Mouse (Mus musculus) heart, embryonic 16.5 days (tissue): ENCODE data around the gene Helq. TPM values are rescaled to one million over a fixed set of nuclear protein-coding genes. Genes with fewer than 3 reads are reported as not detected.

Experiments used
- ATAC-seq: fragments of 200-750 bp; cut with Nextera tagmentation; replicated peaks from 2 replicates; pipeline ENCODE4 v1.8.0; 2017; ENCODE audit warnings: moderate number of reproducible peaks; ENCODE audit not compliant: insufficient read depth, low FRiP score; ENCODE audit errors: extremely low read depth
- H3K27ac ChIP-seq: fragments of 300-500 bp; sonication (generic); 2 replicates; pipeline ENCODE4 v1.5.1; 2014; ENCODE audit warnings: mild to moderate bottlenecking, low read length, control low read depth, moderate library complexity
- H3K27me3 ChIP-seq: fragments of 300-500 bp; sonication (generic); 2 replicates; pipeline ENCODE4 v1.6.1; 2014; ENCODE audit warnings: low read length, mixed read lengths; ENCODE audit not compliant: control insufficient read depth, insufficient read depth
- H3K36me3 ChIP-seq: fragments of 300-500 bp; sonication (generic); 2 replicates; pipeline ENCODE4 v1.6.1; 2014; ENCODE audit not compliant: control insufficient read depth, insufficient read depth
- H3K4me1 ChIP-seq: fragments of 300-500 bp; sonication (generic); 2 replicates; pipeline ENCODE4 v1.6.1; 2014; ENCODE audit warnings: low read length, mixed read lengths; ENCODE audit not compliant: control insufficient read depth, insufficient read depth
- H3K4me2 ChIP-seq: fragments of 300-500 bp; sonication (generic); 2 replicates; pipeline ENCODE4 v1.6.1; 2014; ENCODE audit warnings: low read depth, mild to moderate bottlenecking, control low read depth, low read length
- H3K4me3 ChIP-seq: fragments of 300-500 bp; sonication (generic); 2 replicates; pipeline ENCODE4 v1.5.1; 2014; ENCODE audit warnings: mild to moderate bottlenecking, control low read depth, low read length
- H3K9ac ChIP-seq: fragments of 300-500 bp; sonication (generic); 2 replicates; pipeline ENCODE4 v1.6.1; 2014; ENCODE audit warnings: low read length, control low read depth
- H3K9me3 ChIP-seq: fragments of 300-500 bp; sonication (generic); replicated peaks from 2 replicates; pipeline ENCODE4 v1.6.1; 2016; ENCODE audit warnings: low read length; ENCODE audit not compliant: control insufficient read depth
- WGBS: fragments of 180-500 bp; shearing (Covaris S2); extraction: QIAGEN DNeasy Blood & Tissue Kit; methylation state at CpG from one replicate; pipeline ENCODE4 v1.1.7; 2014; 5-methylcytosine and 5-hydroxymethylcytosine counted together
- polyA plus RNA-seq: library from polyadenylated mRNA; unstranded; fragments of >200 nt; fragmentation: Nextera tagmentation; extraction: Ambion mirVana; gene quantifications from 2 replicates; pipeline ENCODE4 v1.2.1, GENCODE M21; 2015

Helq gene
- polyA plus RNA-seq, 1 experiment from 2014 or later = 8.7 TPM

GRCm38 (mm10) chr5:100761736-100762135 is 36.7 kb downstream of the Helq start:
- Histone ChIP-seq H3K4me3 (no peak overlapping the region), H3K27ac (no peak overlapping the region), H3K9me3 (no peaks in the 10 kb centered on the region), H3K4me2 (no peak overlapping the region), H3K27me3 (no peaks in the 10 kb centered on the region), H3K4me1 (no peaks in the 10 kb centered on the region), H3K36me3 (peaks cover 20% of the 10 kb centered on the region), H3K9ac (no peak overlapping the region)
- no peak for ATAC-seq
- 85% methylated on average over 7 of the region's 7 CpGs for WGBS

GRCm38 (mm10) chr5:100760049-100760663 is 38.2 kb downstream of the Helq start:
- no peak overlapping the region for H3K4me3 ChIP-seq
- H3K9ac ChIP-seq = no peak overlapping the region
- H3K4me2 ChIP-seq = no peak overlapping the region
- ATAC-seq = no peak
- H3K27me3 ChIP-seq = no peaks in the 10 kb centered on the region
- no peaks in the 10 kb centered on the region for H3K4me1 ChIP-seq
- WGBS = 80% methylated on average over 10 of the region's 10 CpGs
- H3K9me3 ChIP-seq = 0 out of 2 replicates have a peak, but pooled peaks cover 3% of the 10 kb centered on the region
- H3K27ac ChIP-seq = no peak overlapping the region
- peaks cover 12% of the 10 kb centered on the region for H3K36me3 ChIP-seq

- no peak for ATAC-seq
- WGBS = 86% methylated on average over 5 of the region's 5 CpGs
- 0 out of 2 replicates have a peak, but pooled peaks cover 3% of the 10 kb centered on the region for H3K9me3 ChIP-seq
- no peaks in the 10 kb centered on the region for H3K27me3 ChIP-seq
- no peak overlapping the region for H3K4me2 ChIP-seq
- no peak overlapping the region for H3K4me3 ChIP-seq
- no peak overlapping the region for H3K9ac ChIP-seq
- no peaks in the 10 kb centered on the region for H3K4me1 ChIP-seq
- no peaks in the 10 kb centered on the region for H3K36me3 ChIP-seq
- H3K27ac ChIP-seq = no peak overlapping the region
These were observed 40.3 kb downstream of the Helq start for GRCm38 (mm10) chr5:100758121-100758520.

- Histone ChIP-seq H3K4me3 (no peak overlapping the region), H3K27ac (no peak overlapping the region), H3K36me3 (no peaks in the 10 kb centered on the region), H3K9ac (no peak overlapping the region), H3K4me2 (no peak overlapping the region), H3K27me3 (no peaks in the 10 kb centered on the region), H3K4me1 (no peaks in the 10 kb centered on the region), H3K9me3 (0 out of 2 replicates have a peak, but pooled peaks cover 3% of the 10 kb centered on the region)
- no peak for ATAC-seq
- 71% methylated on average over 7 of the region's 7 CpGs for WGBS
These were observed 45.0 kb downstream of the Helq start for GRCm38 (mm10) chr5:100753407-100753806.

- ATAC-seq = no peak
- Histone ChIP-seq H3K4me3 (no peak overlapping the region), H3K27me3 (no peaks in the 10 kb centered on the region), H3K4me1 (no peaks in the 10 kb centered on the region), H3K9ac (no peak overlapping the region), H3K4me2 (no peak overlapping the region), H3K9me3 (0 out of 2 replicates have a peak, but pooled peaks cover 3% of the 10 kb centered on the region), H3K27ac (peak overlapping the region; percentile 31; the same call in 1 of the 2 replicates), H3K36me3 (no peaks in the 10 kb centered on the region)
- WGBS = 42% methylated on average over 4 of the region's 4 CpGs
These were observed 46.7 kb downstream of the Helq start for GRCm38 (mm10) chr5:100751655-100752054.

- Histone ChIP-seq H3K9me3 (0 out of 2 replicates have a peak, but pooled peaks cover 3% of the 10 kb centered on the region), H3K27me3 (no peaks in the 10 kb centered on the region), H3K4me3 (no peak overlapping the region), H3K9ac (no peak overlapping the region), H3K4me2 (no peak overlapping the region), H3K27ac (peak overlapping the region; percentile 31; the same call in 1 of the 2 replicates), H3K36me3 (no peaks in the 10 kb centered on the region), H3K4me1 (no peaks in the 10 kb centered on the region)
- WGBS = 70% methylated on average over 10 of the region's 10 CpGs
- no peak for ATAC-seq
These were observed 47.7 kb downstream of the Helq start for GRCm38 (mm10) chr5:100750617-100751255.

GRCm38 (mm10) chr5:100738802-100739201 is 59.6 kb downstream of the Helq start:
- no peaks in the 10 kb centered on the region for H3K4me1 ChIP-seq
- no peak overlapping the region for H3K4me2 ChIP-seq
- H3K27me3 ChIP-seq = no peaks in the 10 kb centered on the region
- no peak overlapping the region for H3K4me3 ChIP-seq
- no peaks in the 10 kb centered on the region for H3K36me3 ChIP-seq
- 0 out of 2 replicates have a peak, but pooled peaks cover 2% of the 10 kb centered on the region for H3K9me3 ChIP-seq
- 92% methylated on average over 8 of the region's 8 CpGs for WGBS
- ATAC-seq = no peak
- H3K9ac ChIP-seq = no peak overlapping the region
- no peak overlapping the region for H3K27ac ChIP-seq

GRCm38 (mm10) chr5:100736919-100737318 is 61.5 kb downstream of the Helq start:
- Histone ChIP-seq H3K4me2 (no peak overlapping the region), H3K27ac (no peak overlapping the region), H3K4me3 (no peak overlapping the region), H3K9me3 (0 out of 2 replicates have a peak, but pooled peaks cover 2% of the 10 kb centered on the region), H3K4me1 (no peaks in the 10 kb centered on the region), H3K9ac (no peak overlapping the region), H3K27me3 (no peaks in the 10 kb centered on the region), H3K36me3 (no peaks in the 10 kb centered on the region)
- 52% methylated on average over 8 of the region's 8 CpGs for WGBS
- ATAC-seq = no peak

- Histone ChIP-seq H3K27me3 (no peaks in the 10 kb centered on the region), H3K9me3 (no peaks in the 10 kb centered on the region), H3K4me2 (no peak overlapping the region), H3K9ac (no peak overlapping the region), H3K4me1 (no peaks in the 10 kb centered on the region), H3K4me3 (no peak overlapping the region), H3K27ac (no peak overlapping the region), H3K36me3 (no peaks in the 10 kb centered on the region)
- ATAC-seq = no peak
- WGBS = 67% methylated on average over 4 of the region's 4 CpGs
These were observed 63.9 kb downstream of the Helq start for GRCm38 (mm10) chr5:100734535-100734934.
